Mouse (Mus musculus) liver, embryonic 16.5 days (tissue): Measurements from ENCODE around the gene Igdcc3. TPM values are rescaled to one million over a fixed set of nuclear protein-coding genes. Genes with fewer than 3 reads are reported as not detected.

Source experiments
- ATAC-seq: fragments of 200-750 bp; cut with Nextera tagmentation; 2 replicates; pipeline ENCODE4 v1.8.0; 2017; ENCODE audit warnings: low read depth, mild to moderate bottlenecking, moderate number of reproducible peaks, moderate library complexity
- H3K27ac ChIP-seq: fragments of 300-500 bp; sonication (generic); 2 replicates; pipeline ENCODE4 v1.5.1; 2014; ENCODE audit warnings: mild to moderate bottlenecking, low read length
- H3K27me3 ChIP-seq: fragments of 300-500 bp; sonication (generic); 2 replicates; pipeline ENCODE4 v1.6.1; 2014; ENCODE audit warnings: low read depth, low read length, mixed read lengths; ENCODE audit not compliant: control insufficient read depth, insufficient read depth
- H3K36me3 ChIP-seq: fragments of 300-500 bp; sonication (generic); 2 replicates; pipeline ENCODE4 v1.6.1; 2014; ENCODE audit warnings: mild to moderate bottlenecking; ENCODE audit not compliant: control insufficient read depth, insufficient read depth
- H3K4me1 ChIP-seq: fragments of 300-500 bp; sonication (generic); 2 replicates; pipeline ENCODE4 v1.6.1; 2014; ENCODE audit warnings: low read depth, low read length, mixed read lengths; ENCODE audit not compliant: control insufficient read depth
- H3K4me2 ChIP-seq: fragments of 300-500 bp; sonication (generic); 2 replicates; pipeline ENCODE4 v1.6.1; 2014; ENCODE audit warnings: low read depth, low read length, mixed read lengths
- H3K4me3 ChIP-seq: fragments of 300-500 bp; sonication (generic); 2 replicates; pipeline ENCODE4 v1.5.1; 2014; ENCODE audit warnings: low read depth, mild to moderate bottlenecking, low read length
- H3K9ac ChIP-seq: fragments of 300-500 bp; sonication (generic); 2 replicates; pipeline ENCODE4 v1.6.1; 2014; ENCODE audit warnings: low read depth, low read length
- H3K9me3 ChIP-seq: fragments of 300-500 bp; sonication (generic); replicated peaks from 2 replicates; pipeline ENCODE4 v1.6.1; 2016; ENCODE audit warnings: low read length; ENCODE audit not compliant: control insufficient read depth
- WGBS: fragments of 180-500 bp; shearing (Covaris S2); extraction: QIAGEN DNeasy Blood & Tissue Kit; methylation state at CpG from one replicate; pipeline ENCODE4 v1.1.7; 2014; ENCODE audit not compliant: insufficient replicate concordance; 5-methylcytosine and 5-hydroxymethylcytosine counted together
- polyA plus RNA-seq: library from polyadenylated mRNA; unstranded; fragments of >200 nt; fragmentation: Nextera tagmentation; extraction: Ambion mirVana; gene quantifications from 2 replicates; pipeline ENCODE4 v1.2.1, GENCODE M21; 2015

Gene Igdcc3
- polyA plus RNA-seq, 1 experiment from 2014 or later = 0.04 TPM

DNA sequence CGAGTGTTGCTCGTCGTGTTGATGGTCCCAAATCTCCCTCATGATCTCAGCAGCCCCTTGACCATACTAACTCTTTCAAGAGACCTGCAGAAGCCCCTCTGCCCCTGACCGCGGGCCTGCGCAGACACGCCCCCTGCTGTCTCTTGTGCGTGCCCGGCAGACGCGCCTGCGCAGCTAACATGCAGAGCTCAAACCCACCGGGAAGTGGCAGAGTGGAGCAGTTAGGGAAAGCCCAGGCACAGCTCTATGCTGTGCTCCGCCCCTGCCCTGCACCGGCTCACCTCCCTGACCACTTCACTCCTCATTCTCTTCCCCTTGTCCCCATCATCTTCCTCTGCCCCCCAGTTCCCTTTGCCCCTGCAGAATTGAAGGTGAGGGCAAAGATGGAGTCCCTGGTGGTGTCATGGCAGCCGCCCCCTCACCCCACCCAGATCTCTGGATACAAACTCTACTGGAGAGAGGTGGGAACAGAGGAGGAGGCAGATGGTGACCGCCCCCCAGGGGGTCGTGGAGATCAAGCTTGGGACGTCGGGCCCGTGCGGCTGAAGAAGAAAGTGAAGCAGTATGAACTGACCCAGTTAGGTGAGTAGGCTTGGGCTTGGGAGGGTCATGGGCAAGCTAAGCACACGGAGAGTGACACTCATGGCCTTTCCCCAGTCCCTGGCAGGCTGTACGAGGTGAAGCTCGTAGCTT lies 12.7 kb upstream of the Igdcc3 start:
- Histone ChIP-seq H3K27ac (no peak overlapping the region), H3K9ac (no peak overlapping the region), H3K9me3 (no peaks in the 10 kb centered on the region), H3K4me2 (peak overlapping the region; percentile 31), H3K36me3 (no peaks in the 10 kb centered on the region; the same call in 1 of the 2 replicates), H3K4me1 (no peaks in the 10 kb centered on the region), H3K4me3 (peak overlapping the region; percentile 17; the same call in 1 of the 2 replicates), H3K27me3 (peaks cover 10% of the 10 kb centered on the region)
- ATAC-seq = no peak
- WGBS = 8% methylated on average over 25 of the region's 25 CpGs

DNA sequence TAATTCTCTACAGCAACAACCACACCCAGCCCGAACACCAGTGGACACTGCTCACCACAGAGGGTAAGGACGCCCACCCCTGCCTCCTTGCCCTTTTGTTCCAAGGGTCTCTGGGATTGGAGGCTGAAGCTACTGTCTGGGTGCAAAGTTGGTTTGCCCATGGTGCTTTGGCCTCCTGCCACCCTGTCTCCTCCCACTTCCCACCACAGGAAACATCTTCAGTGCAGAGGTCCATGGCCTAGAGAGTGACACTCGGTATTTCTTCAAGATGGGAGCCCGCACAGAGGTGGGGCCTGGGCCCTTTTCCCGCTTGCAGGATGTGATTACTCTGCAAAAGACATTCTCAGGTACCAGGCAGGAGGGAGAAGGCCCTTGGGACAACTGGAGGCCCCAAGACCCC lies 9.3 kb upstream of the Igdcc3 start:
- WGBS = 29% methylated on average over 5 of the region's 5 CpGs
- no peak for ATAC-seq

DNA sequence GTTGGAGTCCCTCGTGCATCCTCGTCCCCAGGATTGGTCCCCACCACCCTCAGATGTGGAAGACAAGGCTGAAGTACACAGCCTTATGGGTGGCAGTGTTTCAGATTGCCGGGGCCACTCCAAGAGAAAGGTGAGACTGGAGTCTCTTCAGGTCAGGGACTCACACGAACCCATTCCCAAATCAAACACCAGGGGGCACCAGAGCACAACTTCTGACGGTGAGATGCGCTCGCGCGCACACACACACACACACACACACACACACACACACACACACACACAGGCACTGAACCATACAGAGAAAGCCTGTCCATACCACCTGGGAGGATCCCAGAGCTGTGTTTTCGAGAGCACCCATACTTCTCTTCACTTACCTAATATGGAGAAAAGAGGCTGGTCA lies 7.2 kb upstream of the Igdcc3 start:
- H3K4me3 ChIP-seq = no peak overlapping the region
- H3K4me2 ChIP-seq = no peak overlapping the region
- 7% methylated on average over 10 of the region's 10 CpGs for WGBS
- no peak overlapping the region for H3K27ac ChIP-seq
- H3K9me3 ChIP-seq = no peaks in the 10 kb centered on the region
- H3K4me1 ChIP-seq = no peaks in the 10 kb centered on the region
- H3K27me3 ChIP-seq = peaks cover 7% of the 10 kb centered on the region
- 0 out of 2 replicates have a peak, but pooled peaks have one; percentile 21 for ATAC-seq
- H3K9ac ChIP-seq = no peak overlapping the region
- H3K36me3 ChIP-seq = no peaks in the 10 kb centered on the region; the same call in 1 of the 2 replicates

More for the DNA sequence above, 9.3 kb upstream of the Igdcc3 start:
- H3K9ac ChIP-seq = no peak overlapping the region
- H3K27ac ChIP-seq = no peak overlapping the region
- H3K4me3 ChIP-seq = no peak overlapping the region
- no peaks in the 10 kb centered on the region for H3K9me3 ChIP-seq
- no peak overlapping the region for H3K4me2 ChIP-seq
- peaks cover 4% of the 10 kb centered on the region; the same call in 1 of the 2 replicates for H3K27me3 ChIP-seq
- no peaks in the 10 kb centered on the region for H3K4me1 ChIP-seq
- H3K36me3 ChIP-seq = no peaks in the 10 kb centered on the region; the same call in 1 of the 2 replicates

DNA sequence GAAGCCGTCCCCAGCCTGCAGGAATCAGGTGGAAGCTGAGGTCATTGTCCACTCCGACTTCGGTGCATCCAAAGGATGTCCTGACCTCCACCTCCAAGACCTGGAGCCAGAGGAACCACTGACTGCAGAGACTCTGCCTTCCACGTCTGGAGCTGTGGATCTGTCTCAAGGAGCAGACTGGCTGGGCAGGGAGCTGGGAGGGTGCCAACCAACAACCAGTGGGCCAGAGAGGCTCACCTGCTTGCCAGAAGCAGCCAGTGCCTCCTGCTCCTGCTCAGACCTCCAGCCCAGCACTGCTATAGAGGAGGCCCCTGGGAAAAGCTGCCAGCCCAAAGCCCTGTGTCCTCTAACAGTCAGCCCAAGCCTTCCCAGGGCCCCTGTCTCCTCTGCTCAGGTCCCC lies 5.9 kb upstream of the Igdcc3 start:
- Histone ChIP-seq H3K4me1 (no peaks in the 10 kb centered on the region), H3K27ac (no peak overlapping the region), H3K9me3 (no peaks in the 10 kb centered on the region), H3K36me3 (no peaks in the 10 kb centered on the region; the same call in 1 of the 2 replicates), H3K27me3 (peaks cover 21% of the 10 kb centered on the region), H3K4me2 (no peak overlapping the region), H3K4me3 (no peak overlapping the region), H3K9ac (no peak overlapping the region)
- no peak for ATAC-seq
- WGBS = 67% methylated on average over 4 of the region's 4 CpGs

DNA sequence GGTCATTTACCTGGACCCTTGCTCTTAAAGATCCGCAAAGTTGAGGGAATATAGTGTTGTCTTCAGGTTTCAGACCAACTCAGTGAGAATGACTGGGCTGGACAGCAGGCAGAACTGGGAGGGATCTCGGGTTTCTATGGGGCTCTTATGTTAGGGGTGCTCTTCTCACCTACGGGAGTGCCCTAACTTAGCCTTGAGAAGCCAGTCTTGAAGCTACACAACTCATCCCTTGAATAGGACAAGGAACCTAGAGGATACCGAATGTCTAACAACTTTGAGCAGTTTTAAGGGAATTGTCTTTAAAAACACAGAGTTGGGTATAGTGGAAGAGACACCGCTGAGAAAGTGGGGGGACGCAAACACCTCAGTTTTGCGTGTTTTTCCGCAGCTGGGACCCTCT lies 498 bp upstream of the Igdcc3 start:
- Histone ChIP-seq H3K4me3 (peak overlapping the region; percentile 59), H3K9me3 (no peaks in the 10 kb centered on the region), H3K27me3 (peaks cover 60% of the 10 kb centered on the region), H3K36me3 (no peaks in the 10 kb centered on the region), H3K4me2 (peak overlapping the region; percentile 79), H3K4me1 (peaks cover 3% of the 10 kb centered on the region; the same call in 1 of the 2 replicates), H3K9ac (no peak overlapping the region), H3K27ac (no peak overlapping the region)
- no peak for ATAC-seq
- WGBS = 5% methylated on average over 8 of the region's 8 CpGs

DNA sequence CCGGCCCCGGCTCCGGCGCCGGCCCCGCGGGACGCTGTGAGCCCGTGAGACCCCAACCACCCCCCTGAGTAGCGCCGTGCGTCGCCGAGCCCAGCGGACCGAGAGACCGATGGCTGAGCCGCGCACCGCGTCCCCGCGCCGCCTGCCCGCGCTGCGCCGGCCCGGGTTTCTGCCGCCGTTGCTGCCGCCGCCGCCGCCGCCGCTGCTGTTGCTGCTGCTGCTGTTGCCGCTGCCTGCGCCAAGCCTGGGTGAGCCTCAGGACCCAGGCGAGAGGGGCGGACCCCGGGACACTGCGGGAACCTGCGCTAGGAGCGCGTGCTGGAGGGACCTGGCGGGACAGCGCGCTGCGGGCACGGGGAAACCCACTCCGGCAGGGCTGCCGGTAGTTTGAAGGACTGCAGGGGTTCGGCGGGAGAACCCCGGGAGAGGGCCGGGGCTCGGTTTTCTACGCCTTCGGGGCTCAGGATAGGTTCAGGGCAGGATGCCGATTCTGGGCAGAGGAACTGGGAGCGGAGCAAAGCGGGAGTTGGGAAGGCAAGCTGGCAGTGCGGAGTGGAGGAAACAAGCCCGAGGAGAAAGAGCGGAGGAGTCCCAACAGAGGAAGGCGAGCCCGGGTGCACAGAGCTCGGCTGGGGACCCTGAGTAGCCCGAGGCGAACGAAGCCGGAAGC lies 452 bp downstream of the Igdcc3 start:
- no peaks in the 10 kb centered on the region for H3K36me3 ChIP-seq
- H3K27me3 ChIP-seq = peaks cover 60% of the 10 kb centered on the region
- H3K4me2 ChIP-seq = peak overlapping the region; percentile 79
- H3K4me3 ChIP-seq = peak overlapping the region; percentile 59
- no peak overlapping the region for H3K9ac ChIP-seq
- no peaks in the 10 kb centered on the region for H3K9me3 ChIP-seq
- peaks cover 3% of the 10 kb centered on the region; the same call in 1 of the 2 replicates for H3K4me1 ChIP-seq
- WGBS = under 1% methylated on average over 53 of the region's 73 CpGs
- peak; percentile 35; the same call in 1 of the 2 replicates for ATAC-seq
- H3K27ac ChIP-seq = no peak overlapping the region

DNA sequence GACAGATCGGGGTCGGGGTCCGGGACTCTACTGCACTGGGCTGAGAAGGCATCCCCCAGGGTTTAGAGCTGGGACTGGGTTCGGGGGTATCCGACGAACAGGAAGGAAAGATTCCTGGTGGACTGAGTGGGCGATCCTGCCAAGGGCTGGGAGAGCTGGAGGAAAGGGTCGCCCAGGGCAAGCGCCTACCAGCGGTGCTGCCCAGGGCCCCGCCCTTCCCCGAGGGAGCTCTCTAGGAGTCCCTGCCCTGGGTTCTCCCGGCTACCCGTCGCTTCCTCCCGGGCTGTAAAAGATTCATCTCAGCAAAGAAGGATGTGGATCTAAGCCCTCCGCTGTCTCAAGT lies 958 bp downstream of the Igdcc3 start:
- Histone ChIP-seq H3K36me3 (no peaks in the 10 kb centered on the region), H3K27ac (no peak overlapping the region), H3K27me3 (peaks cover 60% of the 10 kb centered on the region), H3K4me3 (peak overlapping the region; percentile 59), H3K4me1 (peaks cover 3% of the 10 kb centered on the region; the same call in 1 of the 2 replicates), H3K4me2 (peak overlapping the region; percentile 79), H3K9ac (no peak overlapping the region), H3K9me3 (no peaks in the 10 kb centered on the region)
- no peak; the same call in 1 of the 2 replicates for ATAC-seq
- WGBS = under 1% methylated on average over 17 of the region's 17 CpGs

DNA sequence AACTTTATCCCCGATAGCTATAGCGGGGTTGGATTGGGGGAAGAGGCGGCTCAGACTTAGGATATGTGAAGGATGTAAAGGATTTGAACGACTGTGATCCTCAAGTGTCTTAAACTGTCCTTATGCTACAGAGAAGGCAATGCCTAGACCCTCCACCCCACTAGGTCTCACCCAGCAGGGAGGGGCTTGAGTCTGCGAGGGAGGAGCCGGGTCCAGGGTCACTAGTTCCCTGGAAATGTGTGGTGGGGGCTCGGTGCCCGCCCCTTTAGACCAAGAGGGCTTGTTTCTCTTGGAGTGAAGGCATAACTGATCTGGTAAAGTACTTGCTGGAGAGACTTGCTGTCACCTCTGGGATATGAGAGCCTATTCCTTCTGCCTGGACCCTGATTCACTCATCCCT lies 1.4 kb downstream of the Igdcc3 start:
- H3K4me3 ChIP-seq = no peak overlapping the region
- no peak overlapping the region for H3K9ac ChIP-seq
- peaks cover 60% of the 10 kb centered on the region for H3K27me3 ChIP-seq
- ATAC-seq = no peak
- H3K27ac ChIP-seq = no peak overlapping the region
- H3K4me1 ChIP-seq = peaks cover 3% of the 10 kb centered on the region; the same call in 1 of the 2 replicates
- H3K4me2 ChIP-seq = no peak overlapping the region; the same call in 1 of the 2 replicates
- H3K9me3 ChIP-seq = no peaks in the 10 kb centered on the region
- WGBS = 7% methylated on average over 8 of the region's 8 CpGs
- no peaks in the 10 kb centered on the region for H3K36me3 ChIP-seq

DNA sequence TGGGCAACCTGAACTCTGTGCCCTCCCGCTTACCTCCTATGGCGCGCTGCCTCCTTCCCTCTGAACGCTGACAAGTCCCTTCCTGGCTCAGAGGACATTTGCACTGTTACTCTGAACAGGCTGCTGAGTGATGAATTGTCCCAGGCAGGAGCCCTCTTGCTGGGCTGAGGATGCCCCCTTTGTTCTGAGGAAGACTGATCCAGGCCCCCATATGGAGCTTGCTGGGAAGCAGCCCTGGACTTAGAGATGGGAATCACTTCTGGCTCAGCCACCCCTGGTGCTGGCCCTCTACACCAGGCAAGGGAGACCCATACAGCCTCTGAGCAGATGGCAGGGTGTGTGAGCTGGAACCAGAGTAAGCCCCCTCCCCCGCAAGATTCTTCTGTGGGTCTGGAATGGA lies 5.0 kb downstream of the Igdcc3 start:
- Histone ChIP-seq H3K9ac (no peak overlapping the region), H3K27ac (no peak overlapping the region), H3K27me3 (peaks cover 35% of the 10 kb centered on the region), H3K4me2 (no peak overlapping the region), H3K9me3 (no peaks in the 10 kb centered on the region), H3K4me1 (no peaks in the 10 kb centered on the region; the same call in 1 of the 2 replicates), H3K36me3 (no peaks in the 10 kb centered on the region), H3K4me3 (no peak overlapping the region)
- 59% methylated on average over 5 of the region's 5 CpGs for WGBS
- ATAC-seq = no peak
